Mouse (Mus musculus) heart, embryonic 11.5 days (tissue): ENCODE data around the gene Ifi35. TPM values are rescaled to one million over a fixed set of nuclear protein-coding genes. Genes with fewer than 3 reads are reported as not detected.

Experiments
- ATAC-seq: fragments of 200-750 bp; cut with Nextera tagmentation; replicated peaks from 2 replicates; pipeline ENCODE4 v1.8.0; 2017; ENCODE audit warnings: moderate library complexity; ENCODE audit not compliant: insufficient number of reproducible peaks, low FRiP score, low TSS enrichment
- H3K27ac ChIP-seq: fragments of 300-500 bp; sonication (generic); 2 replicates; pipeline ENCODE4 v1.5.1; 2014; ENCODE audit warnings: mild to moderate bottlenecking, low read depth, low read length
- H3K27me3 ChIP-seq: fragments of 300-500 bp; sonication (generic); 2 replicates; pipeline ENCODE4 v1.6.1; 2014; ENCODE audit warnings: mild to moderate bottlenecking, low read length, mixed read lengths; ENCODE audit not compliant: control insufficient read depth, insufficient read depth
- H3K36me3 ChIP-seq: fragments of 300-500 bp; sonication (generic); 2 replicates; pipeline ENCODE4 v1.6.1; 2014; ENCODE audit warnings: mild to moderate bottlenecking, low read length, moderate library complexity, mixed read lengths; ENCODE audit not compliant: control insufficient read depth, insufficient read depth
- H3K4me1 ChIP-seq: fragments of 300-500 bp; sonication (generic); 2 replicates; pipeline ENCODE4 v1.6.1; 2014; ENCODE audit warnings: low read length; ENCODE audit not compliant: control insufficient read depth, insufficient read depth
- H3K4me2 ChIP-seq: fragments of 300-500 bp; sonication (generic); 2 replicates; pipeline ENCODE4 v1.6.1; 2014; ENCODE audit warnings: mild to moderate bottlenecking, moderate library complexity
- H3K4me3 ChIP-seq: fragments of 300-500 bp; sonication (generic); 2 replicates; pipeline ENCODE4 v1.5.1; 2014; ENCODE audit warnings: low read depth, low read length
- H3K9ac ChIP-seq: fragments of 300-500 bp; sonication (generic); 2 replicates; pipeline ENCODE4 v1.6.1; 2014; ENCODE audit warnings: mild to moderate bottlenecking, low read depth, low read length, moderate library complexity
- H3K9me3 ChIP-seq: fragments of 300-500 bp; sonication (generic); replicated peaks from 2 replicates; pipeline ENCODE4 v1.6.1; 2016; ENCODE audit warnings: low read length; ENCODE audit not compliant: control insufficient read depth
- WGBS: fragments of 180-500 bp; shearing (Covaris S2); extraction: QIAGEN DNeasy Blood & Tissue Kit; methylation state at CpG from one replicate; pipeline ENCODE4 v1.1.7; 2014; ENCODE audit not compliant: insufficient replicate concordance; 5-methylcytosine and 5-hydroxymethylcytosine counted together
- microRNA-seq: library from miRNA; unstranded; fragments of <30 nt; microRNA quantifications from one replicate; pipeline ENCODE4, GENCODE M21; 2016; ENCODE audit warnings: borderline number of aligned reads
- polyA plus RNA-seq: library from polyadenylated mRNA; unstranded; fragments of >200 nt; fragmentation: Nextera tagmentation; extraction: Ambion mirVana; gene quantifications from 2 replicates; pipeline ENCODE4 v1.2.1, GENCODE M21; 2014

The Ifi35 gene
- polyA plus RNA-seq, 1 experiment from 2014 or later: 11.8 TPM

DNA sequence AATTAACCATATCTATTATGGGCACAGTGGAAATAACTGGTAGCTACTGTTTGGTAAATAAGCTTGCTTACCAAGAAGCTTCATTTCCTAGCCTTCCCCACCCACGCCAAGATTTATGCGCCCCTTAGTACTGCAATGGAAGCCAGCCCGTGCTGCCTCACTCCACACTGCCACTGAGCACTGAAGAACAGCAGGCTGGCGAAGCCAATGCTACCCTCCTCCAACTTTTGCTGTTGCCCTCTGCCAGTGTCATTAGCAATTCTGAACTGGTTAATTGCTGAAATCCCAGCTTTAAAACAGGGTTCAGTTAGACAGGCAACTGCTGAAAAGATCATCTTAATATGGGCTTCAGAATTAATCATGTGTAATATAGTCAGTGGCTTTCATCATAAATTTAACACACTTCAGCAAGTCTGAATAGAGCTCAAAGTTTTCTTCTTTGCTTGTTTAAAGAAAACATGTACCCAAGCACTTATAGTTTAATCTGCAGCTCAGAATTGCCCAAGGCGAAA is 58.1 kb downstream of the Ifi35 start:
- Histone ChIP-seq H3K4me3 (no peak overlapping the region), H3K4me1 (0 out of 2 replicates have a peak, but pooled peaks cover 2% of the 10 kb centered on the region), H3K4me2 (no peak overlapping the region), H3K9ac (no peak overlapping the region), H3K36me3 (peaks cover 11% of the 10 kb centered on the region; the same call in 1 of the 2 replicates), H3K27ac (no peak overlapping the region), H3K27me3 (no peaks in the 10 kb centered on the region), H3K9me3 (no peaks in the 10 kb centered on the region)
- no peak for ATAC-seq
- 86% methylated on average over 5 of the region's 5 CpGs for WGBS

DNA sequence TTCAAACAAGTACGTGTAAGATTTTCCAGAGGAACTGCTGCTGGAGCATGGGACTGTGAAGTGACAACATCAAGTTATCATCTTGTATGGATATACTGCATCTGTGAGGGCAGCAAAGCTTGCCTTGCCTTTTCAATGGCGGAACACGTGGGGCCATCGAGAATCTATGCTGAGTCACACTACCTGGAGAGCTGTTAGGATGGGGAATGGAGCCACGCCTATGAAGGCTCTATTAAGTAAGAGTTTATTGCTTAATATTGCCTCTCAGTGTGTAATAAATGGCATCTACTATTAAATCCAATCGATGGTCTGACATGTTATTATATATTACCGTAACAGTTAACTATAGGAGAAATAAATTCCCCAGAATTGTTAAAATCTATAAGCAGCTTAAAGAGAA is 58.9 kb downstream of the Ifi35 start:
- H3K9me3 ChIP-seq: no peaks in the 10 kb centered on the region
- 88% methylated on average over 7 of the region's 7 CpGs for WGBS
- no peak for ATAC-seq
- no peak overlapping the region for H3K9ac ChIP-seq
- H3K4me2 ChIP-seq: no peak overlapping the region
- H3K27ac ChIP-seq: no peak overlapping the region
- H3K27me3 ChIP-seq: no peaks in the 10 kb centered on the region
- H3K36me3 ChIP-seq: peaks cover 8% of the 10 kb centered on the region
- no peak overlapping the region for H3K4me3 ChIP-seq
- H3K4me1 ChIP-seq: 0 out of 2 replicates have a peak, but pooled peaks cover 2% of the 10 kb centered on the region

Small RNA genes lying within 50 kb of the gene (microRNA-seq; reads per million reads assigned to microRNA genes)
- gene Mir6929: 1.6 reads per million, percentile 20 among the genes with 10 or more reads in this experiment

Other genes with a start within 250 kb of the Ifi35 start
- gene Ezh1, start 221.9 kb upstream of the Ifi35 start, polyA plus RNA-seq: 10.2 and 12.7 TPM in 2 replicates
- 230 and 232 TPM in 2 replicates for gene Ramp2, start 202.4 kb upstream of the Ifi35 start, polyA plus RNA-seq
- gene Vps25, start 194.7 kb upstream of the Ifi35 start, polyA plus RNA-seq: 126 and 128 TPM in 2 replicates
- 11.1 and 13.7 TPM in 2 replicates for gene Wnk4, start 187.8 kb upstream of the Ifi35 start, polyA plus RNA-seq
- gene Cntd1, start 169.4 kb upstream of the Ifi35 start, polyA plus RNA-seq: 1.1 TPM in 2 replicates
- 183 and 189 TPM in 2 replicates for gene Coa3, start 169.3 kb upstream of the Ifi35 start, polyA plus RNA-seq
- gene Becn1, start 146.1 kb upstream of the Ifi35 start, polyA plus RNA-seq: 138 and 154 TPM in 2 replicates
- gene Psme3, start 132.2 kb upstream of the Ifi35 start, polyA plus RNA-seq: 104 and 105 TPM in 2 replicates
- gene Aoc2, start 123.3 kb upstream of the Ifi35 start, polyA plus RNA-seq: 0.90 and 1.4 TPM in 2 replicates
- gene Aoc3, start 117.8 kb upstream of the Ifi35 start, polyA plus RNA-seq: 0.20 and 0.24 TPM in 2 replicates
- not detected in 2 replicates for gene G6pc, start 80.8 kb upstream of the Ifi35 start, polyA plus RNA-seq
- 49.7 and 52.3 TPM in 2 replicates for gene Aarsd1, start 30.8 kb upstream of the Ifi35 start, polyA plus RNA-seq
- gene Gm27029, start 23.6 kb upstream of the Ifi35 start, polyA plus RNA-seq: 17.5 and 18.7 TPM in 2 replicates
- 9.6 and 12.9 TPM in 2 replicates for gene Rundc1, start 23.3 kb upstream of the Ifi35 start, polyA plus RNA-seq
- gene Ptges3l, start 23.1 kb upstream of the Ifi35 start, polyA plus RNA-seq: 75.3 and 82.6 TPM in 2 replicates
- 286 and 315 TPM in 2 replicates for gene Rpl27, start 6.1 kb upstream of the Ifi35 start, polyA plus RNA-seq
- 17.5 and 22.3 TPM in 2 replicates for gene Rnd2, start 16.6 kb downstream of the Ifi35 start, polyA plus RNA-seq
- 26.5 and 31.7 TPM in 2 replicates for gene Vat1, start 17.8 kb downstream of the Ifi35 start, polyA plus RNA-seq
- 12.3 and 12.7 TPM in 2 replicates for gene Brca1, start 103.5 kb downstream of the Ifi35 start, polyA plus RNA-seq
- 48.4 and 72.2 TPM in 2 replicates for gene Nbr1, start 103.7 kb downstream of the Ifi35 start, polyA plus RNA-seq
- gene Tmem106a, start 133.8 kb downstream of the Ifi35 start, polyA plus RNA-seq: 3.3 and 4.4 TPM in 2 replicates
- gene Gm11634, start 150.8 kb downstream of the Ifi35 start, polyA plus RNA-seq: not detected in 2 replicates
- 27.9 and 28.2 TPM in 2 replicates for gene Rdm1, start 178.8 kb downstream of the Ifi35 start, polyA plus RNA-seq
- 9.4 and 10.5 TPM in 2 replicates for gene Arl4d, start 217.1 kb downstream of the Ifi35 start, polyA plus RNA-seq